Mouse (Mus musculus) stomach, postnatal 0 days (tissue): Measurements from ENCODE around the gene Atad3a. TPM values are rescaled to one million over a fixed set of nuclear protein-coding genes. Genes with fewer than 3 reads are reported as not detected.
A peak's percentile ranks its signal among the peaks of the same experiment; 100 is the strongest.
"Not testable (repeated sequence)": the region's sequence is repeated elsewhere in the genome, so short reads cannot be mapped to it uniquely, and the experiment has no call there.

ENCODE experiments used
- ATAC-seq: fragments of 200-750 bp; cut with Nextera tagmentation; 2 replicates; pipeline ENCODE4 v1.8.0; 2017; ENCODE audit not compliant: low FRiP score, low TSS enrichment
- DNase-seq: peaks from one replicate; pipeline ENCODE4 v3.0.0-alpha.2; 2016; ENCODE audit warnings: low spot score
- H3K27ac ChIP-seq: fragments of 300-500 bp; sonication (generic); replicated peaks from 2 replicates; pipeline ENCODE4 v1.5.1; 2014; ENCODE audit warnings: mild to moderate bottlenecking, control low read depth
- H3K27me3 ChIP-seq: fragments of 300-500 bp; sonication (generic); 2 replicates; pipeline ENCODE4 v1.6.1; 2014; ENCODE audit warnings: low read length; ENCODE audit not compliant: control insufficient read depth, insufficient read depth
- H3K36me3 ChIP-seq: fragments of 300-500 bp; sonication (generic); 2 replicates; pipeline ENCODE4 v1.6.1; 2014; ENCODE audit warnings: low read length, mixed read lengths; ENCODE audit not compliant: control insufficient read depth, insufficient read depth
- H3K4me1 ChIP-seq: fragments of 300-500 bp; sonication (generic); replicated peaks from 2 replicates; pipeline ENCODE4 v1.6.1; 2014; ENCODE audit warnings: antibody characterized with exemption; ENCODE audit not compliant: control insufficient read depth, insufficient read depth
- H3K4me2 ChIP-seq: fragments of 300-500 bp; sonication (generic); replicated peaks from 2 replicates; pipeline ENCODE4 v1.6.1; 2014; ENCODE audit warnings: low read depth, mild to moderate bottlenecking, control low read depth, moderate library complexity
- H3K4me3 ChIP-seq: fragments of 300-500 bp; sonication (generic); 2 replicates; pipeline ENCODE4 v1.5.1; 2014; ENCODE audit warnings: low read depth, low read length, control low read depth
- H3K9ac ChIP-seq: fragments of 300-500 bp; sonication (generic); 2 replicates; pipeline ENCODE4 v1.6.1; 2014; ENCODE audit warnings: mild to moderate bottlenecking, low read length, control low read depth, mixed read lengths
- H3K9me3 ChIP-seq: fragments of 300-500 bp; sonication (generic); 2 replicates; pipeline ENCODE4 v1.6.1; 2016; ENCODE audit warnings: low read length; ENCODE audit not compliant: control insufficient read depth
- CTCF ChIP-seq: IDR thresholded peaks from 2 replicates; pipeline ENCODE4 v1.5.1; 2016; ENCODE audit warnings: antibody characterized with exemption, low read depth, mild to moderate bottlenecking, moderate library complexity
- EP300 ChIP-seq: optimal IDR thresholded peaks from 2 replicates; pipeline ENCODE3; 2016; ENCODE audit warnings: antibody characterized with exemption
- WGBS: fragments of 180-500 bp; shearing (Covaris S2); extraction: QIAGEN DNeasy Blood & Tissue Kit; methylation state at CpG from one replicate; pipeline ENCODE4 v1.1.7; 2014; 5-methylcytosine and 5-hydroxymethylcytosine counted together
- polyA plus RNA-seq: library from polyadenylated mRNA; unstranded; fragments of >200 nt; fragmentation: Nextera tagmentation; extraction: Ambion mirVana; gene quantifications from 2 replicates; pipeline ENCODE4 v1.2.1, GENCODE M21; 2015

The Atad3a gene
- polyA plus RNA-seq, 1 experiment from 2014 or later: 48.8 TPM

GRCm38 (mm10) chr4:155793730-155794129, 32.8 kb upstream of the Atad3a start:
- ATAC-seq (no peak), DNase-seq (no peak)
- H3K9ac ChIP-seq: no peak overlapping the region
- H3K9me3 ChIP-seq: no peaks in the 10 kb centered on the region
- no peak overlapping the region for H3K4me3 ChIP-seq
- H3K4me2 ChIP-seq: no peak overlapping the region
- H3K27ac ChIP-seq: no peak overlapping the region
- H3K27me3 ChIP-seq: no peaks in the 10 kb centered on the region
- 59% methylated on average over 2 of the region's 2 CpGs for WGBS
- no peaks in the 10 kb centered on the region for H3K36me3 ChIP-seq
- TF ChIP-seq EP300: no peak
- no peak for TF ChIP-seq CTCF
- no peaks in the 10 kb centered on the region for H3K4me1 ChIP-seq

DNA sequence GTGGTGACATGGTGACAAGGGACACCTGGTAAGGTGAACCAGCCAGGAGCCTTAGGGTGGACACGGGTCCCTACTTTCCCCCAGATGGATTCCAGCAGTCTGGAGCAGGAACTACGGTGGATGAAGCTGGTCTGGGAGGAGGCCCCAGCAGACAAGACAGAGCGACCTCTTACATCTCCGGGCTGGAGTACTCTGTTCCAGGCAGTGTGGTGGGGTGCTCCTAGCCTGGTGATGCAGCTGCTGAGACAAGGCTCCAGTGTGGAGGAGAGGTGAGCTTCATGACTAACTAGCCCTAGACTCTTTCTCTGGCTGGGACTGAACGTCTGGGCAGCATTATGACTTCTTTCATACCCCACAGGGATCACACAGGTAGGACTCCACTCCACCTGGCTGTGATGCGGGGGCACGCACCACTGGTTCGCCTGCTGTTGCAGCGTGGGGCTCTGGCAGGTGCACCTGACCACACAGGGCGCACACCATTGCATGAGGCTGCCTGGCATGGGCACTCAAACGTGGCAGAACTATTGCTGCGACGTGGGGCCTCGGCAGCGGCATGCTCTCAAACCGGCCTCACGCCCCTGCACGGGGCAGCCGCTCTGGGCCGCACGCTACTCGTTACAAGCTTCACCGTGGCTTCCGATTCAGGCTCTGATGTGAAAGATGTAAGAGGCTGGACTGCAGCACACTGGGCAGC, 30.5 kb upstream of the Atad3a start:
- Histone ChIP-seq H3K9ac (no peak overlapping the region; the same call in 1 of the 2 replicates), H3K27ac (peak overlapping the region; percentile 9; the same call in 1 of the 2 replicates), H3K4me1 (no peaks in the 10 kb centered on the region), H3K27me3 (no peaks in the 10 kb centered on the region), H3K4me2 (no peak overlapping the region), H3K9me3 (no peaks in the 10 kb centered on the region), H3K4me3 (no peak overlapping the region), H3K36me3 (no peaks in the 10 kb centered on the region)
- 73% methylated on average over 24 of the region's 24 CpGs for WGBS
- TF ChIP-seq CTCF: no peak
- no peak for TF ChIP-seq EP300
- ATAC-seq: 0 out of 2 replicates have a peak, but pooled peaks have one; percentile 25
- peak; percentile 13 for DNase-seq

GRCm38 (mm10) chr4:155790650-155791161, 29.8 kb upstream of the Atad3a start:
- Histone ChIP-seq H3K36me3 (no peaks in the 10 kb centered on the region), H3K9ac (no peak overlapping the region), H3K4me3 (no peak overlapping the region), H3K27ac (peak overlapping the region; percentile 65; the same call in 1 of the 2 replicates), H3K4me1 (no peaks in the 10 kb centered on the region), H3K9me3 (no peaks in the 10 kb centered on the region), H3K27me3 (no peaks in the 10 kb centered on the region), H3K4me2 (no peak overlapping the region)
- WGBS: 48% methylated on average over 3 of the region's 3 CpGs
- ATAC-seq: peak; percentile 69
- DNase-seq: peak; percentile 15
- TF ChIP-seq EP300: no peak
- no peak for TF ChIP-seq CTCF

- Histone ChIP-seq H3K4me2 (no peak within 1 kb of the TSS), H3K27ac (peak within 1 kb of the TSS; percentile 65), H3K36me3 (no peaks in the 10 kb centered on the region), H3K4me3 (no peak within 1 kb of the TSS), H3K27me3 (no peaks in the 10 kb centered on the region), H3K9ac (no peak within 1 kb of the TSS; the same call in 1 of the 2 replicates), H3K9me3 (no peaks in the 10 kb centered on the region), H3K4me1 (no peaks in the 10 kb centered on the region)
- ATAC-seq (no peak), DNase-seq (no peak)
- WGBS: 68% methylated on average over 3 of the region's 3 CpGs
- TF ChIP-seq CTCF: no peak
- no peak for TF ChIP-seq EP300
These were observed 29.2 kb upstream of the Atad3a start, which contains the start of gene Ankrd65 for GRCm38 (mm10) chr4:155790021-155790489. Gene Ankrd65 (plus strand): TSS chr4:155790439.

DNA sequence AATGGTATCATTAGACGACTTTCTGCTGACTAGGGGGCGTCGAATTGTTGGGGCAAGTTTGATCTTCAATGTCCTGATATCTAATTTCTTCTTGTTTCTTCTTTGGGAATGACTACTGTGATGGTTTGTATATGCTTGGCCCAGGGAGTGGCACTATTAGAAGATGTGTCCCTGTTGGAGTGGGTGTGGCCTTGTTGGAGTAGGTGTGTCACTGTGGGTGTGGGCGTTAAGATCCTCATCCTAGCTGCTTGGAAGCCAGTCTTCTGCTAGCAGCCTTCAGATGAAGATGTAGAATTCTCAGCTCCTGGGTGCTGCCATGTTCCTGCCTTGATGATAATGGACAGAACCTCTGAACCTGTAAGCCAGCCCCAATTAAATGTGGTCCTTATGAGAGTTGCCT, 27.9 kb upstream of the Atad3a start:
- not testable (repeated sequence) for H3K9ac ChIP-seq, H3K4me2 ChIP-seq, H3K27ac ChIP-seq, H3K27me3 ChIP-seq, H3K4me3 ChIP-seq, H3K36me3 ChIP-seq, ATAC-seq, H3K9me3 ChIP-seq, DNase-seq, H3K4me1 ChIP-seq
- WGBS: 79% methylated on average over 4 of the region's 4 CpGs

- H3K4me1 ChIP-seq: no peaks in the 10 kb centered on the region
- no peak overlapping the region for H3K4me2 ChIP-seq
- no peak overlapping the region for H3K9ac ChIP-seq
- ATAC-seq: no peak
- H3K36me3 ChIP-seq: no peaks in the 10 kb centered on the region
- no peak for DNase-seq
- TF ChIP-seq CTCF (no peak), EP300 (no peak)
- no peaks in the 10 kb centered on the region for H3K27me3 ChIP-seq
- 67% methylated on average over 3 of the region's 3 CpGs for WGBS
- no peaks in the 10 kb centered on the region for H3K9me3 ChIP-seq
- H3K4me3 ChIP-seq: no peak overlapping the region
- H3K27ac ChIP-seq: no peak overlapping the region
These were observed 27.4 kb upstream of the Atad3a start for GRCm38 (mm10) chr4:155788300-155788699.
